Mouse (Mus musculus) lung, postnatal 0 days (tissue): ENCODE results near the gene Adgrl3. TPM values are rescaled to one million over a fixed set of nuclear protein-coding genes. Genes with fewer than 3 reads are reported as not detected.

Source experiments
- ATAC-seq: fragments of 200-750 bp; cut with Nextera tagmentation; 2 replicates; pipeline ENCODE4 v1.8.0; 2017; ENCODE audit warnings: moderate library complexity
- DNase-seq: peaks from one replicate; pipeline ENCODE4 v3.0.0-alpha.2; 2016; ENCODE audit warnings: low spot score
- H3K27ac ChIP-seq: fragments of 300-500 bp; sonication (generic); 2 replicates; pipeline ENCODE4 v1.5.1; 2014; ENCODE audit warnings: antibody characterized with exemption, mild to moderate bottlenecking, low read length, mixed read lengths
- H3K27me3 ChIP-seq: fragments of 300-500 bp; sonication (generic); replicated peaks from 2 replicates; pipeline ENCODE4 v1.6.1; 2014; ENCODE audit warnings: low read length, mixed read lengths; ENCODE audit not compliant: insufficient read depth
- H3K36me3 ChIP-seq: fragments of 300-500 bp; sonication (generic); 2 replicates; pipeline ENCODE4 v1.6.1; 2014; ENCODE audit warnings: low read length, mixed read lengths; ENCODE audit not compliant: insufficient read depth
- H3K4me1 ChIP-seq: fragments of 300-500 bp; sonication (generic); 2 replicates; pipeline ENCODE4 v1.6.1; 2014; ENCODE audit warnings: antibody characterized with exemption, low read depth, low read length, mixed read lengths; ENCODE audit not compliant: insufficient read depth
- H3K4me2 ChIP-seq: fragments of 300-500 bp; sonication (generic); replicated peaks from 2 replicates; pipeline ENCODE4 v1.6.1; 2014; ENCODE audit warnings: low read depth, mild to moderate bottlenecking, low read length, moderate library complexity, mixed read lengths
- H3K4me3 ChIP-seq: fragments of 300-500 bp; sonication (generic); 2 replicates; pipeline ENCODE4 v1.5.1; 2014; ENCODE audit warnings: low read depth, low read length
- H3K9ac ChIP-seq: fragments of 300-500 bp; sonication (generic); replicated peaks from 2 replicates; pipeline ENCODE4 v1.6.1; 2014; ENCODE audit warnings: low read depth, mild to moderate bottlenecking
- H3K9me3 ChIP-seq: fragments of 300-500 bp; sonication (generic); 2 replicates; pipeline ENCODE4 v1.6.1; 2016; ENCODE audit warnings: low read length, mixed read lengths
- CTCF ChIP-seq: IDR thresholded peaks from 2 replicates; pipeline ENCODE4 v1.5.1; 2016; ENCODE audit warnings: antibody characterized with exemption, mild to moderate bottlenecking
- EP300 ChIP-seq: IDR thresholded peaks from 2 replicates; pipeline ENCODE4 v1.6.1; 2016; ENCODE audit warnings: antibody characterized with exemption, mild to moderate bottlenecking, control low read depth
- WGBS: fragments of 180-500 bp; shearing (Covaris S2); extraction: QIAGEN DNeasy Blood & Tissue Kit; methylation state at CpG from one replicate; pipeline ENCODE4 v1.1.7; 2014; 5-methylcytosine and 5-hydroxymethylcytosine counted together
- polyA plus RNA-seq: library from polyadenylated mRNA; unstranded; fragments of >200 nt; fragmentation: Nextera tagmentation; extraction: Ambion mirVana; gene quantifications from 2 replicates; pipeline ENCODE4 v1.2.1, GENCODE M21; 2015

The Adgrl3 gene
- polyA plus RNA-seq, 1 experiment from 2014 or later = 13.5 TPM

DNA sequence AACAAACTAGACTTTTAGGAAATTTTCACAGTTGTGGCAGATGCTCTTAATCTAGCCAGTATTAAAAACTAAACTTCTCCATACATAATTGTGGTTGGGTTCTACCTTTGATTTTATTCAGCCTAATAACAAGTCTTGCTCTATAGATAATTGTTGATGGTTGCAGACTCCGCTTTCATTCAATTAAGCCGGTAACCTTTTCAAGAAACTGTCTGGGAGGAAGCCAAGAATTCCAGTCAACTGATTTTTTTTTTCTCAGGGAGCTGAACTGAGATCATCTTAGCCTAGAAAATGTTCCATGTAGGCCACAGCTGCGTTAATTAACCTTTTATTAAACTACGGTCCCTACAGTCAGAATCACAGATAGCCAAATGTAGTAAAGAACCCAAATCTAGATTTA, 65.2 kb downstream of the Adgrl3 start:
- 59% methylated on average over 4 of the region's 4 CpGs for WGBS
- Histone ChIP-seq H3K4me1 (no peaks in the 10 kb centered on the region), H3K4me2 (no peak overlapping the region), H3K9ac (no peak overlapping the region), H3K36me3 (no peaks in the 10 kb centered on the region), H3K4me3 (no peak overlapping the region), H3K9me3 (no peaks in the 10 kb centered on the region), H3K27ac (no peak overlapping the region), H3K27me3 (no peaks in the 10 kb centered on the region)
- no peak for ATAC-seq
- no peak for DNase-seq
- no peak for TF ChIP-seq EP300
- TF ChIP-seq CTCF = no peak

DNA sequence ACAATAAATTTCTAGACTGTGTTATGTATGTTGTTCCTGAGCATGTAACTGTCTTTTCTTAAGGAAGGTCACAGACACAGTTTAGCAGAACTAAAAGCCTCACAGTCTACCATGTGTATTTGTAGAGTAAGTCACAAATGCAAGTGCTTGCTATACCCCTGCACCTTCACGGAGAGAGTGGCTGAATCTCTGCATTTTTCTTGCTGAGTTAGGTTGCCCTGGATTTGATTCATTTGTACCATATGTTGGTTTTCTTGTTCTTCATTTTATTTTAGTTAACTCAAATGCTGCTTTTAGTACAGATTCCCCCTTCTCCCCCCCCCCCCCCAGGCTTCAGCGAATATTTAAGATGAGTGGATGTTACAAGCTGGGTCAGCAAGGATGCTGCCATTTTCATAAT, 68.7 kb downstream of the Adgrl3 start:
- H3K4me3 ChIP-seq = no peak overlapping the region
- no peaks in the 10 kb centered on the region for H3K4me1 ChIP-seq
- no peaks in the 10 kb centered on the region for H3K36me3 ChIP-seq
- no peaks in the 10 kb centered on the region for H3K9me3 ChIP-seq
- no peak overlapping the region for H3K27ac ChIP-seq
- no peak overlapping the region for H3K4me2 ChIP-seq
- DNase-seq = no peak
- TF ChIP-seq CTCF = no peak
- no peak for TF ChIP-seq EP300
- no peak for ATAC-seq
- WGBS = 89% methylated on average over 2 of the region's 2 CpGs
- H3K9ac ChIP-seq = no peak overlapping the region
- no peaks in the 10 kb centered on the region for H3K27me3 ChIP-seq

DNA sequence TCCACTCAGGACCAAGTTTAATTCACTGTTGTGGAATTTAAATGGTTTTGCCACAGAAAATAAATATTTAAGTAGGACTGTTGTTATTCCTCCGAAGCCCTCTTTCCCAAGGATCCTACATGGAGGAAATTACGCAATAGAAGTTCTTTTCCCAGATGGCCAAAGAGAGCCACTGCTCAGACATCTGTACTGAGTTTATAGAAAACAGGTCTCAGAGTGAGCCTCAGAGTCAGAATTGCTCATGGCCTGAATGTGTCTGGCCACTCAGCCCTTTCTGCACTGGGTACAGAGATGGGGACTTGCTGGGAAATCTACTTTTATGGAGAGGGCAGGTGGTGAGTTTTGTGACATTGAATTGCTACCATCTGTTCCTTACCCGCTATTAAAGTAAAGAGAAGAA, 74.7 kb downstream of the Adgrl3 start:
- Histone ChIP-seq H3K27ac (no peak overlapping the region), H3K4me2 (no peak overlapping the region), H3K9ac (no peak overlapping the region), H3K36me3 (no peaks in the 10 kb centered on the region), H3K9me3 (no peaks in the 10 kb centered on the region), H3K4me1 (no peaks in the 10 kb centered on the region; the same call in 1 of the 2 replicates), H3K4me3 (no peak overlapping the region), H3K27me3 (no peaks in the 10 kb centered on the region)
- TF ChIP-seq EP300 (no peak), CTCF (no peak)
- DNase-seq = peak; percentile 63
- ATAC-seq = no peak
- WGBS = 63% methylated on average over 3 of the region's 3 CpGs

DNA sequence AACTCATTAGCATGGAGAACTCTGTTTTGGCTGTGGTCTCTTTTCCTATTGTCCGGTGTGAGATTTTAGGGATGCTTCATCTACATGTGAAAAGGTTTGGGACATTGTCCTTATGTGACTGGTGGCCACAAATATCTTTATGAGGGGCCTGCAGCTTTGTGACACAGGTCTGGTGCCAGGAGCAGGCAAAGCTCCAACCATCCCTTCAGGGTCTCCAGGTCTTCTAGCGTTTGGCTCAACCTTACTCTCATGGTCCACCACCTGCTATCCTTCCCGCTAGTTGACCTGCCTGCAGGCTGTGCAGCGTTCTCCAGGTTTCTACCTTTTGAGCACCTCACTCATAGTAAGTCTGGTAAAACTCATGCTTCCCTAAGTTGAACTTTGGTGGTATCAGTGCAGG, 77.2 kb downstream of the Adgrl3 start:
- Histone ChIP-seq H3K9me3 (no peaks in the 10 kb centered on the region), H3K36me3 (no peaks in the 10 kb centered on the region), H3K4me1 (no peaks in the 10 kb centered on the region; the same call in 1 of the 2 replicates), H3K27ac (no peak overlapping the region), H3K9ac (no peak overlapping the region), H3K27me3 (no peaks in the 10 kb centered on the region), H3K4me2 (no peak overlapping the region), H3K4me3 (no peak overlapping the region)
- DNase-seq (no peak), ATAC-seq (no peak)
- WGBS = 92% methylated on average over 4 of the region's 4 CpGs
- TF ChIP-seq EP300 (no peak), CTCF (no peak)

DNA sequence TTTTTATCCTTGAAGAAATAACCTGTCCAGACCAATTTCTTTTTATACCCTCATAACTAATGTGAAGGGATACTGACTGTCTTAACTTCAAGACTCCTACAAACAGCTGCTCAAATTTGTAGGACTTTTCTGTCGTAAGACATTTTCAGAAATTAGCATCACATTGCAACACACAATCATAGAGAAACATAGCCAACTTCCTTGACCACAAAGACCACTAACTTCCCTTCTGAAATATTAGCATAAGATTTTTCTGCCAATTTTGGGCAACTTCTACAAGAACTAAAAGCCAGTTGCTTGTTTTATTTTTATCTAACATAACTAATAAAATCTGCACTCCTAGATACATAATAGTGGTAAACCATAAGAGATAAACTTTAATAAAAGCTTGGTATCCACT, 87.5 kb downstream of the Adgrl3 start:
- Histone ChIP-seq H3K27ac (no peak overlapping the region), H3K4me1 (no peaks in the 10 kb centered on the region), H3K9ac (no peak overlapping the region), H3K4me2 (no peak overlapping the region), H3K27me3 (no peaks in the 10 kb centered on the region), H3K4me3 (no peak overlapping the region), H3K36me3 (no peaks in the 10 kb centered on the region), H3K9me3 (no peaks in the 10 kb centered on the region)
- ATAC-seq (no peak), DNase-seq (peak; percentile 16)
- WGBS = 73% methylated on average over 1 of the region's 1 CpGs
- TF ChIP-seq CTCF (no peak), EP300 (no peak)

DNA sequence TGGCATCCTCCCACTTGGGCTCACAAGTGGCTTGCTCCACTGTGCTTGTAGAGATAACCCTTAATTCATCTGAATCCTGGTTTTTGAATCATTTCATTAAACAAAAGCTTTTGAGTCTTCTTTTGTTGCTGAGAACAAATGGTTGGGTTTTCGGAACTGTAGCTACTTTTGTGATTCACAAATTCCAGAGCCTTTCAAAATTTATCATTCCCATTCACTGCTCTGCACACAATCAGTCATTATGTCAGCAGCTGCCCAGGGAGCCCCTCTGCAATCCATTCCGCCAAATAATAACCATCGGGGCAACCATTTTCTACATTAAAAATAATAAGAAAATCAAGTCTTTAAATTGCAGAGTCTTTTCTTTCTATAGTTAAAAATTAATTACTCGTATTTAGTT, 104.5 kb downstream of the Adgrl3 start:
- WGBS = 80% methylated on average over 4 of the region's 4 CpGs

DNA sequence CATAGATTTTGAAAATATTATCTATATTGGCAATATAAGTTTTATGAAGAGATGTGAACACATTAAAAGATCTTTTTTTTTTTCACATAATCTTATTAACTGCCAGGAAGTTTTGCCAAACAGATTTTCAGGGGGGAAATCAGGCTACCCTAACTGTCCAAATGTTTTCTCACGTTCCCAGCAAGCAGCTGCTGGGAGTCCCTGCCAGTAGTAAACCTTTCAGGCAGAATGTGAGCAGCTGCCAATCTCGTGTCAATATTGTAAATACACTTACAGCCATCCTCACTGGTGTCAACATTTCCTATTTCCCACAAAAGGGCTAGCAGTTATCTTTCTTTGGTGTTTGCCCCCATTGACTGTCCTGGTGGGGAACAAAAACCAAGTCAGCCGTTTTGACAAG, 107.7 kb downstream of the Adgrl3 start:
- DNase-seq (no peak), ATAC-seq (no peak)
- 28% methylated on average over 3 of the region's 3 CpGs for WGBS
- H3K27ac ChIP-seq = no peak overlapping the region
- H3K4me2 ChIP-seq = no peak overlapping the region
- no peak overlapping the region for H3K4me3 ChIP-seq
- no peak overlapping the region for H3K9ac ChIP-seq
- H3K4me1 ChIP-seq = no peaks in the 10 kb centered on the region
- no peak for TF ChIP-seq CTCF
- TF ChIP-seq EP300 = no peak
- H3K36me3 ChIP-seq = no peaks in the 10 kb centered on the region
- no peaks in the 10 kb centered on the region for H3K27me3 ChIP-seq
- H3K9me3 ChIP-seq = no peaks in the 10 kb centered on the region

More for the DNA sequence above, 104.5 kb downstream of the Adgrl3 start:
- no peak for TF ChIP-seq EP300
- TF ChIP-seq CTCF = no peak
- DNase-seq (no peak), ATAC-seq (no peak)
- no peak overlapping the region for H3K4me2 ChIP-seq
- no peaks in the 10 kb centered on the region for H3K36me3 ChIP-seq
- H3K9ac ChIP-seq = no peak overlapping the region
- no peak overlapping the region for H3K4me3 ChIP-seq
- H3K27ac ChIP-seq = no peak overlapping the region
- no peaks in the 10 kb centered on the region for H3K27me3 ChIP-seq
- no peaks in the 10 kb centered on the region for H3K9me3 ChIP-seq
- H3K4me1 ChIP-seq = no peaks in the 10 kb centered on the region
